Mouse (Mus musculus) thymus, postnatal 0 days (tissue): Measurements from ENCODE around the gene Smpd3. TPM values are rescaled to one million over a fixed set of nuclear protein-coding genes. Genes with fewer than 3 reads are reported as not detected.
"Not testable (repeated sequence)": the region's sequence is repeated elsewhere in the genome, so short reads cannot be mapped to it uniquely, and the experiment has no call there.

Experiments used
- DNase-seq: peaks from one replicate; pipeline ENCODE4 v3.0.0-alpha.2; 2015; ENCODE audit warnings: low spot score
- polyA plus RNA-seq: library from polyadenylated mRNA; unstranded; fragments of >200 nt; fragmentation: Nextera tagmentation; extraction: Ambion mirVana; gene quantifications from 2 replicates; pipeline ENCODE4 v1.2.1, GENCODE M21; 2015

The Smpd3 gene
- polyA plus RNA-seq, 1 experiment from 2014 or later = 1.5 TPM

- no peak for DNase-seq
These were observed 11.2 kb downstream of the Smpd3 start for GRCm38 (mm10) chr8:106326624-106327023.

DNA sequence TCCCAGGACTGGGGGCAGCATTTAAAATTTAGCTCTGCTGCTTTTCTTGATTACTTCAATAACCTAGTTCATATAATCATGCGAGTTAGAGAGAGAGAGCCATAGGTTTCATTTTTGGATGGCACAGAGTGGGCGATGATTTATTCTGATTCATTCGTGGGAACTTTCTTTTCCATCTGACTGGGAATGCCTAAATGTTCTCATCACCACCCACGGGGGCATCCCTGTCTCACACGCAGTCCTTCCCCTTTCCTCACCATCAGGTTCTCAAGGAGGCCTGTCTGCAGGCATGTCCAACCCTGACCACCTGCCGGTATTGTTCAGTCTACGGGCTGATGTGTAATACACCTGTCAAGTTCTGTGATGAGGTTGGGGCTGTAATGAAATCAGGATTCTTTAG lies 16.4 kb downstream of the Smpd3 start:
- no peak for DNase-seq

DNA sequence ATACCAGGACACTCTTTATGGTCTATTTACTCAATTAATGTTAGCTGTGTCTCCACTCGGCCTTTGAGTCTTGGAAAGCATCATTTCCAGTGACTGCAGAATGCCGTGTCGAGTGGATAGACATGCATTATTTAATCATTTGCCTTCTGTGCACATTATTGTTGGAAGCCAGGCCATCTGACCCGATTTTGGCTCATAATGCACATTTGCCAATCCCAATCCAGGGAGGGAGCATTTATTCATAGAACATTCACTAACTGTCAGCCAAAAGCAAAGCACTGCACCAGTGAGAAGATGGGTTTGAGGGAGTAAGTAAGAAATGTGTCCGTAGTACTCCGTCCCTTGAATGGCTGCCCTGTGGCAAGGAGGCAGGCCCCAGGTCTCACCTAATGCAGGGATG lies 17.8 kb downstream of the Smpd3 start:
- no peak for DNase-seq

GRCm38 (mm10) chr8:106317091-106317490 lies 20.7 kb downstream of the Smpd3 start:
- DNase-seq = no peak

GRCm38 (mm10) chr8:106316506-106316905 lies 21.3 kb downstream of the Smpd3 start:
- no peak for DNase-seq

GRCm38 (mm10) chr8:106315402-106316187 lies 22.2 kb downstream of the Smpd3 start:
- no peak for DNase-seq

DNA sequence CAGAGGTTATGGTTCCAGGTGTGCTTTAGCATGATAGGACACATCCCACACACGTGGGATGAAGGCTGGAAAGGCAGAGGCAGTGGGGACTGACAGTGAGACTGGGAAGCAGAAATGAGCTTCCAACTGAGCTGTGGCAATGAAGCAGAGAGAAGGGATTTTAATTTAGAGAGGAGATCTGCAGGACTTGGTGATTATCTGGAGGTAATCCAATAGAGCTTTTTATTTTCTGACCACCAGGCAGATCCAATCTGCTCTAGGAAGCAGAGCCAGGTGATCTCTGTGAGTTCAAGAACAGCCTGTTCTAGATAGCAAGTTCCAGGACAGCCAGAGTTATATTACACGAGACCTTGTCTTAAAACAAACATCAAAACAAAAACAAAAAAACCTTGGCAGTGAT lies 24.0 kb downstream of the Smpd3 start:
- no peak for DNase-seq

DNA sequence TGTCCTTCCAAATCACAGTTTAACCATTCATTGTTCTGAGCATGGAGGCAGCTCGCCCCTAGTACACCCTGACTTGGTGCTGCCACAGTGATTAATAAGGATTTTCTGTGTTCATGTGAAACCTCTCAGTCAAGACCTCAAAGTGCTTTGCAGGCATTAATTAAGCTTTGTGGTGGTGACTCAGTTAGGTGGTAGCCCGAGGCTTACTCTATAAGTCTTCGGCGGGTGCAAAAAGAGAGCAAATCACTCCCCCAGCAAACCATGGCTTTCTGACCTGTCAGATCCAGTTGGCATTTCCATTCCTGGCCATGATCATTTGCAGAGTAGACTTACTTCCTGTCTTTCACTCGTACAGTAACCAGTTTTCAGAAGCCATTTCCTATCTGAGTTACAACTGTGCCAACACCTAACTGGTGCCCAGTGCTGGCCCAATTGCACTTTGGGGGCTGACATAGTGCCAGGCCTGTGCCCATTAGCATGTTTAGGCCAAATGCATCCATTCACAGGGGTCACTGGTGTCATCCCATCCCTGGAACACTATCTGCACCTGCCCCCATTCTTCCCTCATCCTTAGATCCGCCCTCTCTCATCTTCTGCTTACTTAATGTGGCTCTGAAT lies 24.6 kb downstream of the Smpd3 start:
- DNase-seq = no peak

DNA sequence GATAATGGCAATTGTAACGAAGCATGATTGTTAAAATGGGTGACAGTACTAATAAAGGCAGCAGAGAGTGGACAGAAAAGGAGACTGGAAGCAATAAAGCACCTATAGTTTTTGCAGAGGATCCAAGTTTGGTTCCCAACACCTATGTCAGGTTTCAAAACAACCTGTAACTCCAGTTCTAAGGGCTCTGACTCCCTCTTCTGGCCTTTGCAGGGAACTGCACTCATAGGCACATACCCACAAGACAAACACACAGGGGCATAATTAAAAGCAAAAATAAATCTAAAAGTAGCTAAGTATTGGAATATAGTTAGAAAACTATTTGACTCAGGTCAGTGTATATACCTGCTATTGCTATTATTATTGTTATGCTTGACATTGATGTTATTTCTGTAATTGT lies 25.8 kb downstream of the Smpd3 start:
- DNase-seq = no peak

DNA sequence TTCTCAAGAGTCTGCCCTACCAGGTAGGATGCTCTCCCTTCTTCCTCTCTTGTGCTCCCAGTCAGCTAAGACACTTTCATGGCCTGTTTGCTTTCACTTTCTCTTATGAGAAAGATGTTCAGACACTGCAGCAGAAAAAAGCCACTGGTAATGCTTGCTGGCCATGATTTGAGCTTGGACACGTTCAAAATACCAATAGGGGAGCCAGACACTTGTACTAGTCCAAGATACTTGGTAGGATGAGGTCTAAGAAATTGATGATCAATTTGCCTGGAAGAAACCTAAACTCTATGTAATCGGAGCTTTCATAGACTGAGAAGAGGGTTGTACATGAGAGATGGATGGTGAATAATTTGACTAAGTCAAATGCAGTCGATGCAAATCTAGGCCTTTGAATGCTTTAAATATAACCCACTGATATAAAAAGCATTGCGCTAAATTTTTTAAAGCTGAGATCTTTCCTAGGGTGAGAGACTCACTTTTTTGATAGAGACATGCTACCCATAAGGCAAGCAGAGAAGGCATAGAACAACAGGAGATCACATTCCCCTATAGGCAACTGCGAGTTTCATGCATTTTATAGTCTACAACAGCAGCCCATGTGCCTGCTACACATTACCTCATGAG lies 27.6 kb downstream of the Smpd3 start:
- no peak for DNase-seq

GRCm38 (mm10) chr8:106308082-106308786 lies 29.6 kb downstream of the Smpd3 start:
- not testable (repeated sequence) for DNase-seq

DNA sequence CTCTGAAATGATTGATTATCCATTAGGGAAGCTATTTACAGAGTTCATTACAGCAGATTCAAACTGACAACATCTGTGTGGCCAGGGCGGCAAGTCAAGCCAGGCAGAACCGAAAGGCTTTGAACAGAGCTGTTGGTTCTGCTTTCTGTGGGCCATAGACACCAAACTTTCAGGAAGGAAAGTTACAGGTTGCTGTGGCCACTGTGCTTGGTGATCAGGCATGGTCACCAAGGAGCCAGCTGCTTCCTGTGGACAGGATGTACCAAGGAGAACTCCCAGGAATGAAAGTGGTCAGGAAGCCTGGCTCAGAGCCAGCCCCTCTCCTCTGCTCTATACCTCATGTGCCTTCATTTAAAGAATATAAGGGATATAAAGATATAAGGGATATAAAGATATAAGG lies 30.2 kb downstream of the Smpd3 start:
- DNase-seq = no peak

GRCm38 (mm10) chr8:106306711-106307248 lies 31.0 kb downstream of the Smpd3 start:
- not testable (repeated sequence) for DNase-seq

- DNase-seq = no peak
These were observed 31.7 kb downstream of the Smpd3 start for GRCm38 (mm10) chr8:106306076-106306475.

GRCm38 (mm10) chr8:106305301-106305700 lies 32.5 kb downstream of the Smpd3 start:
- no peak for DNase-seq

GRCm38 (mm10) chr8:106304321-106304720 lies 33.5 kb downstream of the Smpd3 start:
- DNase-seq = no peak

DNA sequence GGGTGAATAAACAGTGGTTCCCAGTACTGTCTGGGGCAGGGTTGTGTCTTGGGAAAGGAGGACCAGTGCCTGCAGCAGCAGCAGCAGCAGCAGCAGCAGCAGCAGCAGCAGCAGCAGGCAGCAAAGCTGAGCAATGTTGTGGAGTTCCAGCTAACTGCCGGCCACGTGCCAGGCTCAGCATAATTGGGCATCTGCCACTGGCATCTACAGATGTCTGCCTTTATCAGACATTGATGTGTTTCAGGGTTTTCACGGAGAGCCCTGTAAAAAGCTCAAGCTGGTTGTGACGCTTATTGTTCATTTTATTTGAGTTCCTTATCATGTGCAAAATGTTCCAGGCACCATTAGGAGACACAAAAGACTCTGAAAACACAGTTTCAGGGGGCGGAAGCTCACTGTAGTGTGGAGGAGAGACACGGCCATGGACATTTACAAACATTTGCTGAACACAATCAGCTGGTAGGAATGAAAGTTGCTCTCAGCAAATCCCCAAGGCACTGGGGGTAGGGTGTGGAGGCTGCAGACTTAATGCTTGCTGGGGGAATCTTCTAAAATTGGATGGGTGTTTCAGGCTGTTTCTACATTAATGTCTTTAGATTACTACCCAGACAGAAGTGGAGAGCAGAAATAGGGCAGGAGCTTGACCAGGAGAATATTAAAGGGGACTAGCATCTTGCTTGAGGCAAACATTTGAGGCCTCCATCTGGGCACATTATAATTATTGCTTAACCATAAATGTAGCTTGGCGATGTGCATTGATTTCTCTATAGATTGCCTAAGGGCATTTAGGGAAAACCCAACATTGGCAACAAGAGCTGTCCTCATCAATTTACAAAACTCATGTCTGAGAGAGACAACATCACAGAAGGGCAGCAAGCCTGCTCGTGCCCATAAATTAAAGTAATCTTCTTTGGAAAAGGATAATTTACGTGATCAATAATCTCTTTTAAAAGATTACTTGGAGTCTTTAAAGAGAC lies 36.8 kb downstream of the Smpd3 start:
- no peak for DNase-seq

GRCm38 (mm10) chr8:106299686-106300085 lies 38.1 kb downstream of the Smpd3 start:
- no peak for DNase-seq

DNA sequence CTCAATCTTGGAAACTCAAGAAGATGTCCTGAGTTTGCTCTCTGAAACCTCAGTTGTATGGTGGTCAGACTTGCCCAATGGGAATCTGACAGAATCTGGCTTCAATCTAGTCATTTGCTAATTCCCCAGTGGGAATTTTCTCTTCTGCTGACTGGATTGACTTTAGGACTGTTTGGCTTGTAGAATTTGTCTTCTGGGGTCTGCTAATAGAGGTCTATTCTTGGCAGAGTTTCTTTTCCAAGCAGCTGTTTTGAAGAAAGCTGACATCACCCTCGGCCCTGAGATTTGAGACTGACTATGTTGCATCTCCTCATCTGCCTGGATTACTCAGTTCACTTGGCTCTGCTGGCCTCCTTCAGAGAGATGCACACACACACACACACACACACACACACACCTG lies 38.9 kb downstream of the Smpd3 start:
- DNase-seq = no peak

GRCm38 (mm10) chr8:106298261-106298660 lies 39.5 kb downstream of the Smpd3 start:
- no peak for DNase-seq
